Mouse (Mus musculus) myocyte (in vitro differentiated cells): Measurements from ENCODE around the gene Dcp1b.

Experiments used
- E2F4 ChIP-seq: IDR thresholded peaks from one replicate; pipeline ENCODE4 v1.6.1; 2011; ENCODE audit warnings: mild to moderate bottlenecking, control low read depth, moderate library complexity; ENCODE audit not compliant: insufficient read depth
- MYOD1 ChIP-seq, 3 experiments: IDR thresholded peaks; one replicate each; pipeline ENCODE4 v1.6.1; 2011; ENCODE audit warnings: control low read depth in 2 of 3, low read depth in 2 of 3, mild to moderate bottlenecking in 2 of 3, moderate library complexity in 1 of 3; ENCODE audit not compliant: insufficient read length in 2 of 3, control insufficient read depth in 1 of 3
- POLR2A ChIP-seq: IDR thresholded peaks from one replicate; pipeline ENCODE4 v1.6.1; 2011; ENCODE audit warnings: low read depth, mild to moderate bottlenecking, control low read depth, moderate library complexity; ENCODE audit not compliant: insufficient read length
- TCF12 ChIP-seq: IDR thresholded peaks from one replicate; pipeline ENCODE4 v1.6.1; 2011; ENCODE audit warnings: mild to moderate bottlenecking, control low read depth; ENCODE audit not compliant: poor library complexity, insufficient read depth, severe bottlenecking
- USF1 ChIP-seq: IDR thresholded peaks from one replicate; pipeline ENCODE4 v1.6.1; 2011; ENCODE audit warnings: low read depth, mild to moderate bottlenecking, control low read depth, moderate library complexity

DNA sequence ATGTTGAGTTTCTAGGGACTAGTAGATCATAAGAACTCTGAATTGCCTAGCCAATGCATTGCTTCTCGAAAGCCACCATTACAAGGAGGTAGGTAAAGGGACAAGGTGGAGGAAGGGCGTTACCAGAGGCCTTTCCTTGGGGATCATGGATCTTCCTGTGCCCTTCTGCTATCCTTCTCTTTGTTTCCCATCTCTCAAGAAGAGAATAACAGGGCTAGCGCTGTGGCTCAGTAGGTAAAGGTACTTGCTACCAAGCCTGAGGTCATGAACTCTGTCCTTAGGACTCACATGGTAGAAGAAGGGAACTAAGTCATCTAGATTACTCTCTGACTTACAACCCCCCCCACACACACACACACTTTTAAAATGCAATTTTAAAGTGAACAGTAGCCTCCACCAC is 48.1 kb upstream of the Dcp1b start:
- TF ChIP-seq MYOD1 (IDR thresholded peaks at IDR 0.05; ENCODE audit: control insufficient read depth in 1 of 3, insufficient read length in 2 of 3, low read depth in 2 of 3) (no peak), E2F4 (no peak), TCF12 (no peak), USF1 (no peak), POLR2A (no peak)
